Mouse (Mus musculus): ENCODE data around the gene Foxc1. TPM values are rescaled to one million over a fixed set of nuclear protein-coding genes. Genes with fewer than 3 reads are reported as not detected.

Gene Foxc1
- total RNA-seq, 4 experiments from 2014 or later, result 4.4 to 6.1 (median 4.9) TPM

- DNase-seq (ENCODE audit: low spot score), result no peak
Measured at GRCm38 (mm10) chr13:31806890-31807735, 680 bp downstream of the Foxc1 start.

GRCm38 (mm10) chr13:31807736-31808115, 1.3 kb downstream of the Foxc1 start:
- no peak for DNase-seq (ENCODE audit: low spot score)

GRCm38 (mm10) chr13:31808116-31808803, 1.8 kb downstream of the Foxc1 start:
- no peak for DNase-seq (ENCODE audit: low spot score)

GRCm38 (mm10) chr13:31808804-31809420, 2.5 kb downstream of the Foxc1 start:
- DNase-seq (ENCODE audit: low spot score), result no peak

- no peak for DNase-seq (ENCODE audit: low spot score)
Measured at GRCm38 (mm10) chr13:31809701-31810100, 3.3 kb downstream of the Foxc1 start.

- DNase-seq (ENCODE audit: low spot score), result no peak
Measured at GRCm38 (mm10) chr13:31810375-31810692, 3.9 kb downstream of the Foxc1 start.

- no peak for DNase-seq (ENCODE audit: low spot score)
Measured at GRCm38 (mm10) chr13:31810693-31811541, 4.5 kb downstream of the Foxc1 start.

GRCm38 (mm10) chr13:31811542-31812021, 5.1 kb downstream of the Foxc1 start:
- no peak for DNase-seq (ENCODE audit: low spot score)

GRCm38 (mm10) chr13:31812701-31813100, 6.3 kb downstream of the Foxc1 start:
- no peak for DNase-seq (ENCODE audit: low spot score)

GRCm38 (mm10) chr13:31815383-31816003, 9.1 kb downstream of the Foxc1 start:
- DNase-seq (ENCODE audit: low spot score), result no peak

- no peak for DNase-seq (ENCODE audit: low spot score)
Measured at GRCm38 (mm10) chr13:31818337-31818736, 11.9 kb downstream of the Foxc1 start.

- DNase-seq (ENCODE audit: low spot score), result no peak
Measured at GRCm38 (mm10) chr13:31819664-31820405, 13.4 kb downstream of the Foxc1 start.

- no peak for DNase-seq (ENCODE audit: low spot score)
Measured at GRCm38 (mm10) chr13:31820587-31821017, 14.2 kb downstream of the Foxc1 start.

- DNase-seq (ENCODE audit: low spot score), result no peak
Measured at GRCm38 (mm10) chr13:31821050-31821449, 14.6 kb downstream of the Foxc1 start.

GRCm38 (mm10) chr13:31823316-31823715, 16.9 kb downstream of the Foxc1 start:
- DNase-seq (ENCODE audit: low spot score), result no peak

GRCm38 (mm10) chr13:31825180-31825579, 18.7 kb downstream of the Foxc1 start:
- no peak for DNase-seq (ENCODE audit: low spot score)

GRCm38 (mm10) chr13:31827160-31827559, 20.7 kb downstream of the Foxc1 start:
- DNase-seq (ENCODE audit: low spot score), result no peak

- no peak for DNase-seq (ENCODE audit: low spot score)
Measured at GRCm38 (mm10) chr13:31827820-31828332, 21.4 kb downstream of the Foxc1 start.

- DNase-seq (ENCODE audit: low spot score), result no peak
Measured at GRCm38 (mm10) chr13:31828446-31828845, 22.0 kb downstream of the Foxc1 start.

GRCm38 (mm10) chr13:31830332-31830731, 23.9 kb downstream of the Foxc1 start:
- DNase-seq (ENCODE audit: low spot score), result peak; percentile 32

All from heart, adult 8-10 months (tissue).